Mouse (Mus musculus) retina, postnatal 7 days (tissue): ENCODE data around the gene Krtap4-7.
"Not testable (repeated sequence)": the region's sequence is repeated elsewhere in the genome, so short reads cannot be mapped to it uniquely, and the experiment has no call there.

ENCODE experiments used
- DNase-seq: peaks from one replicate; pipeline ENCODE4 v3.0.0-alpha.2; 2012; ENCODE audit warnings: low read depth, low spot score

The Krtap4-7 gene

GRCm38 (mm10) chr11:99643635-99644139 is at the start of gene Krtap4-7:
TSS of gene Krtap4-7 (minus strand) at chr11:99644089.
- DNase-seq, result not testable (repeated sequence)

DNA sequence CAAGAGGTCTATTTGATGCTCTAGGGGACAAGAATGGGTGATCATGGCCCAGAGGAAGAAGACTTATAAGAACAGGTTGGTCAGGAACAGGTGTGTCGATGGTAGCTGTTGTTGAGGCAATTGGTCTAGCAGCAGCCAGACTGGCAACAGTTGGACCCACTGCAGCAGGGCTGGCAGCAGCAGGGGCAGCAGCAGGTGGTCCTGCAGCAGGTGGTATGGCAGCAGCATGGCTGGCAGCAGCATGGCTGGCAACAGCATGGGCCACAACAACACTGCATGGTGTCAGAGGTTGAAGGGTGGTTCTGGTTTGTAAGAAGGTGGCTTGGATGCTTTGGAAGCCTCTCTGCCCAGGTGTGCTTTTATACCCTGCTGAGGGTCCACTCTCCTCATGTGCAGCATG is 46.6 kb upstream of the Krtap4-7 start, which contains the start of gene Gm14190:
Gm14190 (minus strand) TSS at position 278 of the 400 bp plus-strand sequence.
- no peak for DNase-seq

- DNase-seq, result not testable (repeated sequence)
These were observed 41.3 kb upstream of the Krtap4-7 start for GRCm38 (mm10) chr11:99685235-99685634.

GRCm38 (mm10) chr11:99683481-99683880 is 39.6 kb upstream of the Krtap4-7 start:
- no peak for DNase-seq

GRCm38 (mm10) chr11:99665860-99666259 is 22.0 kb upstream of the Krtap4-7 start, which contains the start of gene Krtap4-6:
TSS of gene Krtap4-6 (minus strand) at chr11:99665960.
- no peak for DNase-seq

DNA sequence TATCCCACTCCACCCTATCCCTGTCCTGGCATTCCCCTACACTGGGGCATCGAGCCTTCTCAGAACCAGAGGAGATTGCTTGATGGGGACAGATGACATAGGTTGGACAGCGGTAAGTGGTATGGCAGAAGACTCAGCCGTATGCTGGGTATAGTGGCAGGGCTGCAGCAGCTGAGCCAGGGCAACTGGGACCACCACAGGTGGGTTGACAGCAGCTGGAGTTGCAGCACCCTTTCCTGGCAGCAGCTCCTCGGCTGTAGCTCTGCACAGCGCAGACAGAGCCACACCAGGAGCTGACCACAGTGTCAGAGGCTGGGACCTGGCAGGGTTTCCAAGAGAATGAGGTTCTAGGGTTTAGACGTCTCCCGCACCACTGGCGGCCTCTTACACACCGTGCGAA is 18.9 kb upstream of the Krtap4-7 start:
- no peak for DNase-seq

DNA sequence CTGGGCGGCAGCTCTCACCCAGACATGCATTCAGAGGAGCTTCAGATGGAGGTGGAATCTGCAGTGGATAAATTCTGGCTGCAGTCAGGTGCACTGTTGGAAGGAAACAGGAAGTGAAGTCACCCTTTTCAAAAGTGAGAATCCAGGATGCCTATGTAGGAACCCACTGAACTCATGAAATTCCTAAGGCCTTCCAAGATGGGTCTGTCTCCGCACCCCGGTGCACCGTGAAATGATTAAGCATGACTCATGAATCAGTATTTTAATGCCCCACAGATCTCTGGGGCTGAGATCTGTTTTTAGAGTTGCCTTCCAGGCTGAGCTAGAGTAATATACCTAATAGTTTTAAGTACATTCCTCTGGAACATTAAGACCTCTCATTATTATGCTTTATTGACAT is 15.4 kb upstream of the Krtap4-7 start:
- DNase-seq, result no peak

DNA sequence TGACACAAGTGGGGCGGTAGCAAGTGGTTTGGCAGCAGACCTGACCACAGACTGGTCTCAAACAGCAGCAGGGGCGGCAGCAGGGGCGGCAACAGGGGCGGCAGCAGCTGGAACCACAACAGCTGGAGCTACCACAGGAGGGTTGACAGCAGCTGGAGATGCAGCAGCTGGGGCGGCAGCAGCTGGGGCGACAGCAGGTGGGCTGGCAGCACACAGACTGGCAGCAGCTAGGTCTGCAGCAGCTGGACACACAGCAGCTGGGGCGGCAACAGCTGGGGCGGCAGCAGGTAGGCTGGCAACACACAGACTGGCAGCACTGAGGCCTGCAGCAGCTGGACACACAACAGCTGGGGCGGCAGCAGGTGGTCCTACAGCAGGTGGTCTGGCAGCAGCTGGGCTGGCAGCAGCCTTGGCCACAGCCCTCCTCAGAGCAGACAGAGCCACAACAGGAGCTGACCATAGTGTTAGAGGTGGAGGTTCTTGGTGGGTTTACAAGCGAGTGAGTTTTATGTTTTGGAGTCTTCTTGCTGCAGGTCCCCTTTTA is 14.7 kb upstream of the Krtap4-7 start, which contains the start of gene Gm11563:
Gm11563 (minus strand) TSS at position 494 of the 544 bp plus-strand sequence.
- not testable (repeated sequence) for DNase-seq

- no peak for DNase-seq
These were observed 13.2 kb upstream of the Krtap4-7 start for GRCm38 (mm10) chr11:99657051-99657450.

GRCm38 (mm10) chr11:99650136-99650535 is 6.2 kb upstream of the Krtap4-7 start, which contains the start of gene Gm11555:
TSS of gene Gm11555 (minus strand) at chr11:99650236.
- DNase-seq, result no peak

DNA sequence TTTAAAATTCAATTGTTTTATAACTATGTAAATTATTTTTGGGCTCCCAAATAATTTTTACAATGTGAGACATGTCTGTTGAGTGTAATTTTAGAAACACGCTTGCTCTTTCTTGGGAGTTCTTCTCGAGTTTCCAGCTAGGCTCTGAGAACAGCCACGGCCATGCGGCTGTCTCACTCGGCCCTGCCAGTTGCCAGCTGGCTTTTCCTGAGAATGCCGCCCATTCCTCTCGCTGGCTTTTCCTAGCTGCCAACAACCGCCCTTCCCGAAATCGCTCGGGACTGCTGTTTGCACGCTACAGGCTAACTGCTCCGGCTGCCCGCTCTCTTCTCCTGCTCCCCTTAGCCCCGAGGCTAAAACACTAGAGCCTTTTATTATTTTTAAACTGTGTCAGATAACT is 2.6 kb upstream of the Krtap4-7 start:
- no peak for DNase-seq

DNA sequence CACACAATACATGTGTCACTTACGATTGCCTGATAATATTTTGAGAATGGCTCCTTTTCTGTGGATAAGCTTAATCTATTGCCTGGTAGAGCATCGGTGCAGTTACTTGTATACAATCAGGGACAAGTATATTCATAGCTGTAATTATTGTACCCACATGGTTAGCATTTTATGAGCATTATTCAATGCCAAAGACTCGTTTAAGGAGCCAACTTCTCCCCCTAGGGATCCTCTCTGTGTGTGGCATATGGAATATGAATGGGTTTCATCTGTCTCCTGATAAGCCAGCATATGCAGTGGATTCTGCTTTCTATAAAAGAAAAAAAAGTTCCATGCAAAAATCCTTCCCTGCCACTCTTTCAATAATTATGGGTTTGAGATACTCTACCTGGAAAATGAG is 462 bp upstream of the Krtap4-7 start:
- DNase-seq, result no peak

GRCm38 (mm10) chr11:99640926-99641325 is 3.0 kb downstream of the Krtap4-7 start:
- no peak for DNase-seq

DNA sequence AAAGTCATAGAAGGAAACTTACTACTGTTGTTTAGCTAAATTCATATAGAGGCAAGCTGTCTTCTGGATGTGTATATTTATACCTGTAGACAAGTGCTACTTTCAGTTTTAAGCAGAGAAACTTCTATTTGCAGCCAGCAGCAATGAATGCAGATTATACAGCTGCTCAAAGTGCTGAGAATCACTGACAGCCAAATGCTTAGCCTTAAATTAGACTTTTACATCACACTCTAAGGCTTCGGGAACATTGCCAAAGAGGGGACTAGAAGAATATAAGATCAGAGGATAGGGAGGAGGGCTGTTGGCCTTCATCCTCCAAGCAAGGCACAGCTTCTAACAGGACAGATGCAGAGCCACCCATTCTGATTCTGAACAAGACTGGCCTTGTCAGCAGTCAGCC is 6.8 kb downstream of the Krtap4-7 start:
- DNase-seq, result no peak

DNA sequence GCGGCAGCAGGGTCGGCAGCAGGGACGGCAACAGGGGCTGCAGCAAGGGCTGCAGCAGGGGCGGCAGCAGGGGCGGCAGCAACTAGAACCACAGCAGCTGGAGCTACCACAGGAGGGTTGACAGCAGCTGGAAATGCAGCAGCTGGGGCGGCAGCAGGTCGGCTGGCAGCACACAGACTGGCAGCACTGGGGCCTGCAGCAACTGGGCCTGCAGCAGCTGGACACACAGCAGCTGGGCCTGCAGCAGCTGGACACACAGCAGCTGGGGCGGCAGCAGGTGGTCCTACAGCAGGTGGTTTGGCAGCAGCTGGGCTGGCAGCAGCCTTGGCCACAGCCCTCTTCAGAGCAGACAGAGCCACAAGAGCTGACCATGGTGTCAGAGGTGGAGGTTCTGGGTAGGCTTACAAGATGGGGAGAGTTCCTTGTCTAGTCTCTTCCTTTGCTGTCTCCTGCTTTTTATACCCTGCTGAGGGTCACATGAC is 9.2 kb downstream of the Krtap4-7 start, which contains the start of gene Krtap4-2:
Krtap4-2 (minus strand) TSS at position 432 of the 482 bp plus-strand sequence.
- DNase-seq, result no peak

- DNase-seq, result no peak
These were observed 10.6 kb downstream of the Krtap4-7 start for GRCm38 (mm10) chr11:99633293-99633692.

DNA sequence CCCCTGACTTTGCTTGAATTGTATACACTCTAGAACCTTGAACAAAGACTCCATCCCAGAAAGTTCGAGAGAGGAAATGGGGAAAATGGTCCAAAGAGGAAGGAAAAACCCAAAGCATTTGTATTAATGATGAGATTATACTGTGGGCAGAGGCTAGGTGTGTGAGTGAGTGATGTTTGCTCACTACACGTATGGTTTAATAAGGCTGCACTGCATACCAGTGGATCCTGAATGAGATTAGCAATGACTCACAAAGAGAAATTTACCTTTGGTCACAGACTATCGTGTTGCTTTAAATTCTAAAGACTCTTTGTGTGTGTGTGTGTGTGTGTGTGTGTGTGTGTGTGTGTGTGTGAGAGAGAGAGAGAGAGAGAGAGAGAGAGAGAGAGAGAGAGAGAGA is 13.0 kb downstream of the Krtap4-7 start:
- no peak for DNase-seq

- DNase-seq, result no peak
These were observed 15.8 kb downstream of the Krtap4-7 start, which contains the start of gene Krtap4-1 for GRCm38 (mm10) chr11:99628138-99628537. TSS of gene Krtap4-1 (minus strand) at chr11:99628238.

- DNase-seq, result no peak
These were observed 23.6 kb downstream of the Krtap4-7 start, which contains the start of gene Gm11562 for GRCm38 (mm10) chr11:99620335-99620734. TSS of gene Gm11562 (minus strand) at chr11:99620435.

DNA sequence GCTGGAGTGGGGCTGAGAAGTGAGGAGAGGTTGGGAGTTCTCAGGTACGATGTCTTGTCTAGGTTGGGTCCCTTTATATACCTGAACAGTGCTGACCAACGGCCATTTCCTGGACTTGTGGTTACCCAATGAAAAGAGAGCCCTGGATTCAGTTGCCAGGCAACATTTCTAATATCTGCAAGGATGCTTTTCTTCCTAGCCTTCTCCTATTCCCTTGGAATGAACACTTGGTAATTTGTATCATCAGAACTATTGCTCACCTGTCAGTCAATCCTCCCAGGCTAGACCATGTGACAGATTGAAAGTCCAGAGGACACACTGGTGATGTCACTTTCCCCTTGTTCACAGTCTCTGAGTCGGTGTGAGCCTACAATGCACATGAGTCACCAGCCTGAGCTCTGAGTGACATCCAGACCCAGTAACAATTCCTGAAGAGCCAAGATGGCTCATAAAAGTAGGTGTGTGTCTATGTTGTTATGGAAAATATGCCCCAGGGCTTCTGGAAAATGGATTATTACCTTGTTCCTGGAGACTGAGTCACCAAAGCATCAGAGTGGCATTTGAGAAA is 29.0 kb downstream of the Krtap4-7 start, which contains the start of gene Krtap2-4:
Krtap2-4 (minus strand) TSS at position 51 of the 568 bp plus-strand sequence.
- no peak for DNase-seq

DNA sequence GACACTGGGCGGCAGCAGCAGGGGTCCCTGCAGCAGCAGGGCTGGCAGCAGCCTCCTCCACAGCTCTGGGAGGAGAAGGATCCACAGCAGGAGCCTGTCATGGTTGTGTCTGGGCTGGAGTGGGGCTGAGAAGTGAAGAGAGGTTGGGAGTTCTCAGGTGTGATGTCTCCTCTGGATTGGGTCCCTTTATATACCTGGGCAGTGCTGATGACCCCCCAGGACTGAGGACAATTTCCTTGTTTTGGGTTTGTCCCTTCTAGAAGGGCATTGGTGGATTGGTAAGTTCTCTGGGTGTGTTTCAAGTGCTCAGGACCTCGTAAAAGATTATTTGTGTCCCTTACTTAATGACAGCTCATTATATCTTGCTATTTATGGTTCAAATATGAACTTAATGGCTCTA is 33.8 kb downstream of the Krtap4-7 start, which contains the start of gene Gm11937:
Gm11937 (minus strand) TSS at position 101 of the 400 bp plus-strand sequence.
- DNase-seq, result not testable (repeated sequence)

GRCm38 (mm10) chr11:99609126-99609525 is 34.8 kb downstream of the Krtap4-7 start:
- DNase-seq, result no peak
